Mouse (Mus musculus) lung, postnatal 25 days (tissue): ENCODE measurements around the gene Myog.

Experiments used
- DNase-seq: peaks from one replicate; pipeline ENCODE4 v3.0.0; 2022; ENCODE audit warnings: low spot score

Gene Myog

DNA sequence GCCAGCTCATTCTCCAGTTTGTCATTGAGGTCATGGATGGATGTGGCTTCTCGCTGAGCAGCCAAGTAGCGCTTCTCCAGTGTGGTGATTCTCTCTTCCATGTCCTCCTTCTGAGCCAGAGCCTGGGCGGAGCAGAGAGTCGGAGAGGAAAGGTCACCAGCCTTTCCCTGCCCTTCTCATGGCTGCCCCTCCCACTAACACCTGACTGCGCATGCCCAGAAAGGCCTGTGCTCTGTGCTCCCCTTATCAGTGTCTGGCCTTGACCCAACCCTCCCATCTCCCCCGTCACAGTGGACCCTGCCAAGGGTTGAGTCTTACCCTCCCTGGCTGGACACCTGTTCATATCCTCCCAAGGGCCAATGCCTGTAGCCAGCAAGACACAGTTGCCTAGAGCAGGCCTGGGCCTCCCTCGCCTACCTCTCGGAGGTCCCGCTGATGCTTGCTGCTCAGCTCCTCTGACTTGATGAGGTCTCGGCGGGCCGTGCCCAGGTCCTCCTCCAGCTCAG, 37.1 kb downstream of the Myog start:
- no peak for DNase-seq

DNA sequence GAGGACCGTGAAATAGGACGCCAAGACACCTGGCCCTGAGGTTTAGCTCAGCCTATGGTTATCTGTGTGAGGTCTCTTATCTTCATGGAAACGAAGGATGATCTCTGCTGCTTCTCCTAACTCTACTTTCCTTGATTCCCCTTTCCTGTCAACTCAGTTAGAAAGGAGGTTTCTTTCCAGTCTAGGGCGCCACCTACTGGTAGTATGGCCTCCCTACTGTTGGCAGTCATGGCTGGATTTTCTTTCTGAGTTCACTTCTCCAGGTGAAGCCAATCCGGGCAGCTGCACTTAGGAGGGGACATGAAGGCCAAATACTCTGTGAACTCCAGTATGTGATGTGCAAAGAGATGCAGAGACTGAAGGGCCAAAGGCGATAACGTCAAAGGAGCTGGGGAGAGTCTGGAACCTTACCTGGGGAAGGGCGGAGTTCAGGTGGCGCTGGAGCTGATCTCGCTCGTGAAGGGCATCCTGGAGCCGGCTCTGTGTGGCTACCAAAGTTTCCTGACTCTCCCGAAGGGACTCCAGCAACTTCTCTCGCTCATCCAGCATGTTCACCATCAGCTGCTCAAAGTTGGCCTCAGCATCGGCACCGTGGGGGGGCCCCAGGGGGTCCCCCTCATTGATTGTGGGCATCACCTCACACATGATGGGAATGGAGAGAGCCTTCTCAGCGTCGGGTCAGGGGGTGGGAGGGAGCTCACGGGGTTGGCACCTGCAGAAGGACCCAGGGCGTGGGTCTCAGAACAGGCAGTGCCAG, 42.3 kb downstream of the Myog start:
- peak; percentile 72 for DNase-seq

GRCm38 (mm10) chr1:134332770-134333271, 43.0 kb downstream of the Myog start, which contains the start of gene Ppfia4:
Gene Ppfia4, minus strand, starts transcription at chr1:134332928.
- DNase-seq: no peak

GRCm38 (mm10) chr1:134333371-134334110, 43.8 kb downstream of the Myog start:
- no peak for DNase-seq

GRCm38 (mm10) chr1:134334111-134334827, 44.5 kb downstream of the Myog start:
- DNase-seq: no peak

GRCm38 (mm10) chr1:134335211-134335923, 45.6 kb downstream of the Myog start:
- DNase-seq: no peak

- DNase-seq: no peak
Measured at GRCm38 (mm10) chr1:134335924-134336810, 46.4 kb downstream of the Myog start.

DNA sequence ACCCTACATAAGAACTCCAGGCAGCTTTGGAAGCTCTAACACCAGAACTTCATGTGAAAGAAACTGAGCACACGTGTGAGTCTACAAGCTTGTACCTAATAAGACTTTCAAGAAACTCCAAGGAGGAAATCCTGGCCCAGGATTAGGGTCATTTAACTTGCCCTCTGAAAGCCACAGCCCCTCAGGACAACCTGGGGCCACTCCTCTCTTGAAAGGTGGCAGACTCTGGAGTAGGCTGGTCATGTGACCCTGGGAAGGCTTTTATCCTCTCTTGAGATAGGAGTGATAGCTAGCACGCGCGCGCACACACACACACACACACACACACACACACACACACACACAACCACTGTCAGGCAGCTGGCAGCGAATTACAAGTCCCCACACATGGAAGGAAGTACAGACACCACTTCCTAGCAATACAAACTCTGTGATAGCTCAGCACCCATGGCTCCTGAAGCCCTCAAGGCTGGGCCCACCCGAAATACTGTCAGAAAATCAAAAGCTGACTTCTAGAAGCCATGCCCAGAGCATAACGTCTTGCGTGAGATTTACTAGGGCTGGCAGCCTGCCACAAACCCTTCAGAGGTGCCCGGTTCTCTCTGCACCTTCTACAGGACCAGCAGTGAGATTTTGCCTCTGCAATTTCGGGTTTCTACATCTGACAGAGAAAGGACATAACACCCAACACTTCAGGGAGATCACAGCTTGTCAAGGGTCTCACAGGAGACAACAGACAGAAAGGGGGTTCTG, 47.3 kb downstream of the Myog start:
- no peak for DNase-seq

GRCm38 (mm10) chr1:134339162-134339561, 49.4 kb downstream of the Myog start:
- DNase-seq: no peak

DNA sequence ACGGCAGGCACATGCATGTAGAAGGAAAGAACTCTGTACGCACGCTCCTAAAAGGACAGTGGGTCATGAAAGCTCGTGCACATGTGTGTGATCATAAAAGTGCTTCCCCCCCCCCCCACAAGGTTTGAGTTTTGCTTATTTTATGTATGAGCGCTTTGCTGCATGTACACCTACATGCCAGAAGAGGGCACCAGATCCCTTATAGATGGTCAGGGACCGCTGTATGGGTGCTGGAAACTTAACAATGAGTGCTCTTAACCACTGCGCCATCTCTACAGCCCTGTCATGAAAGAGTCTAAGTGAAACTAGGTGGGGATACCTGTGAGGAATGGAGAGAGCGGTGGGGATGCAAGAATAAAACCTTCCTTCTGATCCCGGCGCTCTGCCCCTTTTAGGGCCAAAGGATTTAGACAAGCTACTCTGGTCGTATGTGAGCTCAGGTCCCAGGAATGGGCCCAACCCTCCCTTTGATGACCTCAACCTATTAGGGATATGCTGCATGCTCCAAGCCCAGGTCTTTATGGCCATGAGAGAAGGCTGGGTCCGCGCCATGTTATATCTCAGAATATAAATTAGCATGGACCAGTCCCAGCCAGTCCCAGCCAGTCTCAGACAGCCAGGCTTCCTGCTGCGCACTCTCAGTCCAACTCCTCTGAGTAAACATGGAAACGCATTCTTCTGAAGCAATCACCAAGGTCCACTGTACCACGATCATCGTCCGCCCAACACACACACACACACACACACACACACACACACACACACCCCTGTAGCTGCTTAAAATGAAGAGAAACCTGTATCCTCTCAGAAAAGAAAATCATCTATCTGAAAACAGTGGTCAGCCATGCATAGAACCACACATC, 50.2 kb downstream of the Myog start:
- DNase-seq: no peak

GRCm38 (mm10) chr1:134341641-134342277, 52.0 kb downstream of the Myog start:
- DNase-seq: no peak
